Mouse (Mus musculus): ENCODE data around the gene Hibadh. TPM values are rescaled to one million over a fixed set of nuclear protein-coding genes. Genes with fewer than 3 reads are reported as not detected.
A peak's percentile ranks its signal among the peaks of the same experiment; 100 is the strongest.

Hibadh gene
- total and polyA plus RNA-seq, 2 experiments = 225 to 308 TPM

GRCm38 (mm10) chr6:52648031-52648430 is 7.8 kb upstream of the Hibadh start:
- H3K36me3 ChIP-seq (ENCODE audit: control insufficient read depth, insufficient read depth, low read length) = no peaks in the 10 kb centered on the region
- H3K4me1 ChIP-seq (ENCODE audit: control insufficient read depth, insufficient read depth, low read length) = no peaks in the 10 kb centered on the region
- H3K79me2 ChIP-seq (ENCODE audit: control insufficient read depth, insufficient read depth, low read length) = no peaks in the 10 kb centered on the region
- TF ChIP-seq CTCF (IDR thresholded peaks at IDR 0.05; ENCODE audit: low read depth, low read length) = no peak
- no peak for TF ChIP-seq POLR2A (IDR thresholded peaks at IDR 0.05; ENCODE audit: extremely low read depth, insufficient read depth, low read length)
- H3K27me3 ChIP-seq (ENCODE audit: control insufficient read depth, insufficient read depth, low read length) = no peaks in the 10 kb centered on the region
- no peak overlapping the region for H3K4me3 ChIP-seq (ENCODE audit: insufficient read depth, low read depth, low read length)
- no peak for DNase-seq (ENCODE audit: extremely low read depth, low read depth, low spot score)
- WGBS = 96% methylated on average over 6 of the region's 6 CpGs
- H3K9ac ChIP-seq (ENCODE audit: low read depth, low read length) = no peak overlapping the region
- no peak overlapping the region for H3K27ac ChIP-seq (replicated peaks; ENCODE audit: insufficient read depth, low read depth, low read length)

GRCm38 (mm10) chr6:52645926-52646325 is 5.7 kb upstream of the Hibadh start:
- Histone ChIP-seq H3K9ac (ENCODE audit: low read depth, low read length) (no peak overlapping the region), H3K4me3 (ENCODE audit: insufficient read depth, low read depth, low read length) (no peak overlapping the region), H3K79me2 (ENCODE audit: control insufficient read depth, insufficient read depth, low read length) (no peaks in the 10 kb centered on the region), H3K4me1 (ENCODE audit: control insufficient read depth, insufficient read depth, low read length) (no peaks in the 10 kb centered on the region), H3K27me3 (ENCODE audit: control insufficient read depth, insufficient read depth, low read length) (no peaks in the 10 kb centered on the region), H3K27ac (replicated peaks; ENCODE audit: insufficient read depth, low read depth, low read length) (no peak overlapping the region), H3K36me3 (ENCODE audit: control insufficient read depth, insufficient read depth, low read length) (no peaks in the 10 kb centered on the region)
- WGBS = 79% methylated on average over 5 of the region's 5 CpGs
- no peak for DNase-seq (ENCODE audit: extremely low read depth, low read depth, low spot score)
- TF ChIP-seq CTCF (IDR thresholded peaks at IDR 0.05; ENCODE audit: low read depth, low read length) = no peak
- TF ChIP-seq POLR2A (IDR thresholded peaks at IDR 0.05; ENCODE audit: extremely low read depth, insufficient read depth, low read length) = no peak

GRCm38 (mm10) chr6:52642152-52642551 is 2.0 kb upstream of the Hibadh start:
- Histone ChIP-seq H3K4me1 (ENCODE audit: control insufficient read depth, insufficient read depth, low read length) (peaks cover 4% of the 10 kb centered on the region; the same call in 1 of the 2 replicates), H3K36me3 (ENCODE audit: control insufficient read depth, insufficient read depth, low read length) (no peaks in the 10 kb centered on the region), H3K27me3 (ENCODE audit: control insufficient read depth, insufficient read depth, low read length) (no peaks in the 10 kb centered on the region), H3K9ac (ENCODE audit: low read depth, low read length) (no peak overlapping the region), H3K79me2 (ENCODE audit: control insufficient read depth, insufficient read depth, low read length) (peaks cover 10% of the 10 kb centered on the region; the same call in 1 of the 2 replicates), H3K4me3 (ENCODE audit: insufficient read depth, low read depth, low read length) (no peak overlapping the region), H3K27ac (replicated peaks; ENCODE audit: insufficient read depth, low read depth, low read length) (no peak overlapping the region)
- TF ChIP-seq CTCF (IDR thresholded peaks at IDR 0.05; ENCODE audit: low read depth, low read length) = no peak
- no peak for TF ChIP-seq POLR2A (IDR thresholded peaks at IDR 0.05; ENCODE audit: extremely low read depth, insufficient read depth, low read length)
- WGBS = 83% methylated on average over 7 of the region's 7 CpGs
- no peak for DNase-seq (ENCODE audit: extremely low read depth, low read depth, low spot score)

- Histone ChIP-seq H3K36me3 (ENCODE audit: control insufficient read depth, insufficient read depth, low read length) (no peaks in the 10 kb centered on the region), H3K9ac (ENCODE audit: low read depth, low read length) (no peak overlapping the region), H3K27ac (replicated peaks; ENCODE audit: insufficient read depth, low read depth, low read length) (no peak overlapping the region), H3K4me3 (ENCODE audit: insufficient read depth, low read depth, low read length) (no peak overlapping the region), H3K27me3 (ENCODE audit: control insufficient read depth, insufficient read depth, low read length) (no peaks in the 10 kb centered on the region), H3K4me1 (ENCODE audit: control insufficient read depth, insufficient read depth, low read length) (peaks cover 4% of the 10 kb centered on the region; the same call in 1 of the 2 replicates), H3K79me2 (ENCODE audit: control insufficient read depth, insufficient read depth, low read length) (peaks cover 10% of the 10 kb centered on the region; the same call in 1 of the 2 replicates)
- WGBS = 80% methylated on average over 3 of the region's 3 CpGs
- DNase-seq (ENCODE audit: extremely low read depth, low read depth, low spot score) = no peak
- TF ChIP-seq POLR2A (IDR thresholded peaks at IDR 0.05; ENCODE audit: extremely low read depth, insufficient read depth, low read length) = no peak
- no peak for TF ChIP-seq CTCF (IDR thresholded peaks at IDR 0.05; ENCODE audit: low read depth, low read length)
Measured at GRCm38 (mm10) chr6:52641076-52641475, 887 bp upstream of the Hibadh start.

- H3K27ac ChIP-seq (replicated peaks; ENCODE audit: insufficient read depth, low read depth, low read length) = peak overlapping the region; percentile 97
- under 1% methylated on average over 28 of the region's 28 CpGs for WGBS
- peak overlapping the region; percentile 91 for H3K4me3 ChIP-seq (ENCODE audit: insufficient read depth, low read depth, low read length)
- H3K27me3 ChIP-seq (ENCODE audit: control insufficient read depth, insufficient read depth, low read length) = no peaks in the 10 kb centered on the region
- peak overlapping the region; percentile 89 for H3K9ac ChIP-seq (ENCODE audit: low read depth, low read length)
- H3K36me3 ChIP-seq (ENCODE audit: control insufficient read depth, insufficient read depth, low read length) = no peaks in the 10 kb centered on the region
- TF ChIP-seq POLR2A (IDR thresholded peaks at IDR 0.05; ENCODE audit: extremely low read depth, insufficient read depth, low read length) (no peak), CTCF (IDR thresholded peaks at IDR 0.05; ENCODE audit: low read depth, low read length) (no peak)
- H3K4me1 ChIP-seq (ENCODE audit: control insufficient read depth, insufficient read depth, low read length) = peaks cover 4% of the 10 kb centered on the region; the same call in 1 of the 2 replicates
- DNase-seq (ENCODE audit: extremely low read depth, low read depth, low spot score) = peak; percentile 74
- peaks cover 13% of the 10 kb centered on the region; the same call in 1 of the 2 replicates for H3K79me2 ChIP-seq (ENCODE audit: control insufficient read depth, insufficient read depth, low read length)
Measured at GRCm38 (mm10) chr6:52639546-52640223, 504 bp downstream of the Hibadh start.

Measured in liver, adult 2 months (tissue).